ENCODE assay signal across 14 mouse cellular contexts in the genomic region with DNA sequence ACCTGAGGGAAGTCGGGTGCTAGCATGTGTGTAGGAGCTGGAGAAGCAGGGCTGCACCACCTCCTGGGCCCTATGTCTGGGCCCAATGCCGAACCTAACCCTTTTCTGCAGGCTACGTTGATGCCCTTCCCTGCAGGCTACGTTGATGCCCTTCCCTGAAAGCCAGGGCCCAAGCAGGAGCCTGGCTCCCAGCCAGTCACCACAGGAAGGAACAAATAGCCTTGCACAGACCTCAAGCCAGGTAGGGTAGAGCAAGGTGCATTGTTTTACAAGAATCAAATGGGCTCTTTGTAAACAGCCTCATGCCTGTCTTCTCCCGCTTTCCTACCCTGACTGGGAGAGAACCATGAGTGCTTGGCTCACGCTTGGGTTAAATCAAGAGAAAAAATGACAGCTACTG. TPM values are rescaled to one million over a fixed set of nuclear protein-coding genes. Genes with fewer than 3 reads are reported as not detected.
DNase-seq lines count a peak whose midpoint lies in the region; ATAC-seq and TF ChIP-seq lines count a peak whose summit lies in the region.
"Had no signal": no experiment of that assay in that cellular context is flagged by ENCODE, and none has a peak within 500 bp of the region (broad histone marks: within the 10 kb centered on the region; RNA-seq: fewer than 3 reads in every experiment).

No protein-coding gene starts in this region.

- H3K27ac ChIP-seq in hindbrain, embryonic 10.5 days = peak overlapping the region; percentile 24; the same call in 1 of the 2 replicates
- no peak overlapping the region for H3K27ac ChIP-seq in hindbrain, embryonic 16.5 days (ENCODE audit: low read depth, low read length)
- H3K27ac ChIP-seq in midbrain, embryonic 11.5 days (ENCODE audit: low read depth, low read length) = no peak overlapping the region
- H3K27ac ChIP-seq in midbrain, embryonic 15.5 days = no peak overlapping the region
- peak overlapping the region; percentile 55 for H3K27ac ChIP-seq in cerebellum, adult 2 months (ENCODE audit: insufficient read depth, low read length)
- H3K27ac ChIP-seq in embryonic facial prominence, embryonic 10.5 days (replicated peaks) = 0 out of 2 replicates have a peak overlapping the region, but pooled peaks have one; percentile 24
- no peak overlapping the region for H3K27ac ChIP-seq in intestine, postnatal 0 days (ENCODE audit: low read depth, low read length)
- H3K27ac ChIP-seq: forebrain, embryonic 15.5 days; intestine, embryonic 15.5 days had no signal

- TF ChIP-seq POLR2A in cerebellum, adult 2 months (IDR thresholded peaks at IDR 0.05; ENCODE audit: borderline replicate concordance, insufficient read depth, low read length) = no peak

- ATAC-seq in hindbrain, embryonic 16.5 days = no peak
- no peak for ATAC-seq in midbrain, embryonic 11.5 days (ENCODE audit: low FRiP score)
- ATAC-seq in midbrain, embryonic 15.5 days (replicated peaks) = no peak
- ATAC-seq in intestine, postnatal 0 days = no peak
- ATAC-seq: forebrain, embryonic 15.5 days; intestine, embryonic 15.5 days had no signal

- no peaks in the 10 kb centered on the region for H3K36me3 ChIP-seq in hindbrain, embryonic 10.5 days
- H3K36me3 ChIP-seq in hindbrain, embryonic 16.5 days (ENCODE audit: control insufficient read depth, insufficient read depth, low read length) = no peaks in the 10 kb centered on the region
- H3K36me3 ChIP-seq in midbrain, embryonic 11.5 days (ENCODE audit: control insufficient read depth, insufficient read depth, low read length) = no peaks in the 10 kb centered on the region
- no peaks in the 10 kb centered on the region for H3K36me3 ChIP-seq in midbrain, embryonic 15.5 days (replicated peaks)
- H3K36me3 ChIP-seq in embryonic facial prominence, embryonic 10.5 days (replicated peaks) = no peaks in the 10 kb centered on the region
- no peaks in the 10 kb centered on the region for H3K36me3 ChIP-seq in intestine, postnatal 0 days (ENCODE audit: control insufficient read depth, insufficient read depth)
- H3K36me3 ChIP-seq: forebrain, embryonic 15.5 days; intestine, embryonic 15.5 days had no signal

- H3K27me3 ChIP-seq in hindbrain, embryonic 10.5 days (ENCODE audit: insufficient read depth, poor library complexity, severe bottlenecking) = no peaks in the 10 kb centered on the region
- H3K27me3 ChIP-seq in hindbrain, embryonic 16.5 days (replicated peaks; ENCODE audit: control insufficient read depth, insufficient read depth, low read length) = no peaks in the 10 kb centered on the region
- H3K27me3 ChIP-seq in midbrain, embryonic 11.5 days (ENCODE audit: control insufficient read depth, insufficient read depth, low read length) = no peaks in the 10 kb centered on the region
- no peaks in the 10 kb centered on the region for H3K27me3 ChIP-seq in midbrain, embryonic 15.5 days (replicated peaks)
- H3K27me3 ChIP-seq in cerebellum, adult 2 months (ENCODE audit: control insufficient read depth, insufficient read depth, low read length) = no peaks in the 10 kb centered on the region
- H3K27me3 ChIP-seq in embryonic facial prominence, embryonic 10.5 days (replicated peaks; ENCODE audit: low read depth, poor library complexity, severe bottlenecking) = no peaks in the 10 kb centered on the region
- no peaks in the 10 kb centered on the region for H3K27me3 ChIP-seq in intestine, postnatal 0 days (replicated peaks; ENCODE audit: control insufficient read depth, insufficient read depth, low read length)
- H3K27me3 ChIP-seq: forebrain, embryonic 15.5 days; intestine, embryonic 15.5 days had no signal

- no peak for DNase-seq in hindbrain, embryonic 10.5 days (ENCODE audit: low spot score)
- DNase-seq in midbrain, embryonic 11.5 days (ENCODE audit: low spot score, missing footprints) = peak; percentile 65
- peak; percentile 77 to 82 for DNase-seq in cerebellum, adult 2 months
- no peak for DNase-seq in embryonic facial prominence, embryonic 10.5 days (ENCODE audit: low spot score)
- DNase-seq: heart, postnatal 14 days; right cerebral cortex, postnatal 14 days; thymus, postnatal 4 days had no signal

- peaks cover 22% of the 10 kb centered on the region for H3K4me1 ChIP-seq in hindbrain, embryonic 10.5 days (replicated peaks)
- H3K4me1 ChIP-seq in hindbrain, embryonic 16.5 days (ENCODE audit: control insufficient read depth, insufficient read depth, low read depth, low read length) = peaks cover 2% of the 10 kb centered on the region; the same call in 1 of the 2 replicates
- peaks cover 18% of the 10 kb centered on the region for H3K4me1 ChIP-seq in midbrain, embryonic 11.5 days (ENCODE audit: control insufficient read depth, insufficient read depth, low read length)
- peaks cover 9% of the 10 kb centered on the region for H3K4me1 ChIP-seq in midbrain, embryonic 15.5 days
- peaks cover 39% of the 10 kb centered on the region for H3K4me1 ChIP-seq in cerebellum, adult 2 months (ENCODE audit: control insufficient read depth, insufficient read depth, low read length)
- peaks cover 23% of the 10 kb centered on the region; the same call in 1 of the 2 replicates for H3K4me1 ChIP-seq in embryonic facial prominence, embryonic 10.5 days
- no peaks in the 10 kb centered on the region for H3K4me1 ChIP-seq in intestine, postnatal 0 days (replicated peaks; ENCODE audit: control insufficient read depth, insufficient read depth, low read length)
- H3K4me1 ChIP-seq: intestine, embryonic 15.5 days; megakaryocyte, embryonic 14.5 days had no signal

- TF ChIP-seq CTCF in cerebellum, adult 2 months (IDR thresholded peaks at IDR 0.05; ENCODE audit: borderline replicate concordance, insufficient read depth, low read depth, low read length) = no peak
- no peak for TF ChIP-seq CTCF in intestine, postnatal 0 days (IDR thresholded peaks at IDR 0.05; ENCODE audit: low read depth)

- no peak overlapping the region; the same call in 1 of the 2 replicates for H3K9ac ChIP-seq in hindbrain, embryonic 16.5 days (ENCODE audit: low read depth, low read length)
- H3K9ac ChIP-seq in midbrain, embryonic 11.5 days (ENCODE audit: low read length) = peak overlapping the region; percentile 27; the same call in 1 of the 2 replicates
- no peak overlapping the region for H3K9ac ChIP-seq in midbrain, embryonic 15.5 days
- no peak overlapping the region for H3K9ac ChIP-seq in intestine, postnatal 0 days (ENCODE audit: low read depth, low read length)
- H3K9ac ChIP-seq: forebrain, embryonic 15.5 days; intestine, embryonic 15.5 days had no signal

- no peak overlapping the region for H3K4me3 ChIP-seq in hindbrain, embryonic 10.5 days
- H3K4me3 ChIP-seq in hindbrain, embryonic 16.5 days (ENCODE audit: low read length) = no peak overlapping the region
- H3K4me3 ChIP-seq in midbrain, embryonic 11.5 days (ENCODE audit: low read depth, low read length) = no peak overlapping the region
- H3K4me3 ChIP-seq in midbrain, embryonic 15.5 days = no peak overlapping the region
- H3K4me3 ChIP-seq in cerebellum, adult 2 months (replicated peaks; ENCODE audit: insufficient read depth, low read depth, low read length) = no peak overlapping the region
- no peak overlapping the region for H3K4me3 ChIP-seq in embryonic facial prominence, embryonic 10.5 days
- H3K4me3 ChIP-seq in intestine, postnatal 0 days (ENCODE audit: low read depth, low read length) = no peak overlapping the region
- H3K4me3 ChIP-seq: forebrain, embryonic 15.5 days; intestine, embryonic 15.5 days; megakaryocyte, embryonic 14.5 days had no signal

- H3K9me3 ChIP-seq in hindbrain, embryonic 10.5 days = no peaks in the 10 kb centered on the region
- H3K9me3 ChIP-seq in hindbrain, embryonic 16.5 days (ENCODE audit: control insufficient read depth, low read length) = no peaks in the 10 kb centered on the region
- no peaks in the 10 kb centered on the region; the same call in 1 of the 2 replicates for H3K9me3 ChIP-seq in midbrain, embryonic 11.5 days (ENCODE audit: control insufficient read depth, low read length)
- H3K9me3 ChIP-seq in midbrain, embryonic 15.5 days = no peaks in the 10 kb centered on the region
- H3K9me3 ChIP-seq in embryonic facial prominence, embryonic 10.5 days = no peaks in the 10 kb centered on the region
- no peaks in the 10 kb centered on the region for H3K9me3 ChIP-seq in intestine, postnatal 0 days (ENCODE audit: control insufficient read depth)
- H3K9me3 ChIP-seq: forebrain, embryonic 15.5 days; intestine, embryonic 15.5 days; megakaryocyte, embryonic 14.5 days had no signal

- no peak overlapping the region for H3K4me2 ChIP-seq in hindbrain, embryonic 16.5 days (ENCODE audit: low read length)
- no peak overlapping the region for H3K4me2 ChIP-seq in midbrain, embryonic 11.5 days
- no peak overlapping the region for H3K4me2 ChIP-seq in midbrain, embryonic 15.5 days
- no peak overlapping the region for H3K4me2 ChIP-seq in intestine, postnatal 0 days (replicated peaks; ENCODE audit: low read depth)
- H3K4me2 ChIP-seq: forebrain, embryonic 15.5 days; intestine, embryonic 15.5 days; liver, embryonic 11.5 days had no signal

- 85% methylated on average over 6 of the region's 6 CpGs for WGBS in hindbrain, embryonic 10.5 days
- WGBS in hindbrain, embryonic 16.5 days = 63% methylated on average over 6 of the region's 6 CpGs
- 73% methylated on average over 6 of the region's 6 CpGs for WGBS in midbrain, embryonic 11.5 days
- WGBS in midbrain, embryonic 15.5 days = 61% methylated on average over 6 of the region's 6 CpGs
- 15% methylated on average over 6 of the region's 6 CpGs for WGBS in cerebellum, adult 2 months
- 81% methylated on average over 6 of the region's 6 CpGs for WGBS in embryonic facial prominence, embryonic 10.5 days
- 77% methylated on average over 6 of the region's 6 CpGs for WGBS in intestine, postnatal 0 days

RNA-seq across cellular contexts. Expression of a gene that starts 11.4 kb away (rescaled TPM):
- polyA plus RNA-seq in hindbrain, embryonic 10.5 days (2016; fragmentation: Nextera tagmentation; extraction: Ambion mirVana) = 21.1 and 41.8 TPM in 2 replicates
- 151 and 153 TPM in 2 replicates for polyA plus RNA-seq in hindbrain, embryonic 16.5 days (2015; fragmentation: Nextera tagmentation; extraction: Ambion mirVana)
- polyA plus RNA-seq in midbrain, embryonic 11.5 days (2014; fragmentation: Nextera tagmentation; extraction: Ambion mirVana) = 35.0 and 40.5 TPM in 2 replicates
- 164 and 166 TPM in 2 replicates for polyA plus RNA-seq in midbrain, embryonic 15.5 days (2015; fragmentation: Nextera tagmentation; extraction: Ambion mirVana)
- 276 and 288 TPM in 2 replicates for polyA plus RNA-seq in cerebellum, adult 2 months (2012; rRNA removed)
- 15.2 and 15.5 TPM in 2 replicates for polyA plus RNA-seq in embryonic facial prominence, embryonic 10.5 days (2016; fragmentation: Nextera tagmentation; extraction: Ambion mirVana)
- polyA plus RNA-seq in intestine, postnatal 0 days (2015; fragmentation: Nextera tagmentation; extraction: Ambion mirVana) = 25.3 and 25.5 TPM in 2 replicates

RNA-seq across cellular contexts. Expression of a gene that starts 42.0 kb away (rescaled TPM):
- 64.0 and 67.6 TPM in 2 replicates for polyA plus RNA-seq in hindbrain, embryonic 10.5 days (2016; fragmentation: Nextera tagmentation; extraction: Ambion mirVana)
- polyA plus RNA-seq in hindbrain, embryonic 16.5 days (2015; fragmentation: Nextera tagmentation; extraction: Ambion mirVana) = 67.0 and 68.4 TPM in 2 replicates
- 32.5 and 35.4 TPM in 2 replicates for polyA plus RNA-seq in midbrain, embryonic 11.5 days (2014; fragmentation: Nextera tagmentation; extraction: Ambion mirVana)
- polyA plus RNA-seq in midbrain, embryonic 15.5 days (2015; fragmentation: Nextera tagmentation; extraction: Ambion mirVana) = 68.8 and 72.7 TPM in 2 replicates
- polyA plus RNA-seq in cerebellum, adult 2 months (2012; rRNA removed) = 64.6 and 67.2 TPM in 2 replicates
- 68.7 and 71.1 TPM in 2 replicates for polyA plus RNA-seq in embryonic facial prominence, embryonic 10.5 days (2016; fragmentation: Nextera tagmentation; extraction: Ambion mirVana)
- 46.1 and 47.6 TPM in 2 replicates for polyA plus RNA-seq in intestine, postnatal 0 days (2015; fragmentation: Nextera tagmentation; extraction: Ambion mirVana)

Comparison
In these comparisons a context has a peak if more than half of its experiments do, and no peak if none do; other contexts are left out.
1. H3K27ac ChIP-seq: peak in hindbrain, embryonic 10.5 days (single experiment), cerebellum, adult 2 months (single experiment) and embryonic facial prominence, embryonic 10.5 days (single experiment); none in hindbrain, embryonic 16.5 days (single experiment), midbrain, embryonic 11.5 days (single experiment), midbrain, embryonic 15.5 days (single experiment) and intestine, postnatal 0 days (single experiment).
2. DNase-seq: peak in midbrain, embryonic 11.5 days (single experiment) and cerebellum, adult 2 months (2 of 2); none in hindbrain, embryonic 10.5 days (single experiment) and embryonic facial prominence, embryonic 10.5 days (single experiment).